Mouse (Mus musculus): ENCODE data around the gene Trio. TPM values are rescaled to one million over a fixed set of nuclear protein-coding genes. Genes with fewer than 3 reads are reported as not detected.

The Trio gene
- total RNA-seq, 2 experiments from 2014 or later, result 206 to 216 TPM

- DNase-seq (ENCODE audit: low spot score in 2 of 2), result no peak
Observed at GRCm38 (mm10) chr15:28041158-28041865, 15.7 kb upstream of the Trio start.

- no peak for DNase-seq (ENCODE audit: low spot score in 2 of 2)
Observed at GRCm38 (mm10) chr15:28037651-28038050, 12.0 kb upstream of the Trio start.

- DNase-seq (ENCODE audit: low spot score in 2 of 2), result no peak
Observed at GRCm38 (mm10) chr15:28035601-28036000, 10.0 kb upstream of the Trio start.

- DNase-seq (ENCODE audit: low spot score in 2 of 2), result no peak
Observed at GRCm38 (mm10) chr15:28034636-28035035, 9.0 kb upstream of the Trio start.

GRCm38 (mm10) chr15:28029371-28029770 is 3.7 kb upstream of the Trio start:
- no peak for DNase-seq (ENCODE audit: low spot score in 2 of 2)

GRCm38 (mm10) chr15:28028542-28028941 is 2.9 kb upstream of the Trio start:
- no peak for DNase-seq (ENCODE audit: low spot score in 2 of 2)

- no peak for DNase-seq (ENCODE audit: low spot score in 2 of 2)
Observed at GRCm38 (mm10) chr15:28026167-28026481, 476 bp upstream of the Trio start.

GRCm38 (mm10) chr15:28024965-28025338 is 696 bp downstream of the Trio start:
- peak; percentile 64 to 71 for DNase-seq (ENCODE audit: low spot score in 2 of 2)

GRCm38 (mm10) chr15:28024031-28024964 is 1.4 kb downstream of the Trio start:
- DNase-seq (ENCODE audit: low spot score in 2 of 2), result peak; percentile 69 to 81

- no peak for DNase-seq (ENCODE audit: low spot score in 2 of 2)
Observed at GRCm38 (mm10) chr15:28021591-28022209, 3.9 kb downstream of the Trio start.

- no peak for DNase-seq (ENCODE audit: low spot score in 2 of 2)
Observed at GRCm38 (mm10) chr15:28019393-28020070, 6.1 kb downstream of the Trio start.

- no peak for DNase-seq (ENCODE audit: low spot score in 2 of 2)
Observed at GRCm38 (mm10) chr15:28007516-28007915, 18.1 kb downstream of the Trio start.

- DNase-seq (ENCODE audit: low spot score in 2 of 2), result no peak
Observed at GRCm38 (mm10) chr15:28004192-28004767, 21.4 kb downstream of the Trio start.

GRCm38 (mm10) chr15:28002515-28002914 is 23.1 kb downstream of the Trio start:
- no peak for DNase-seq (ENCODE audit: low spot score in 2 of 2)

GRCm38 (mm10) chr15:28001299-28001698 is 24.3 kb downstream of the Trio start:
- no peak for DNase-seq (ENCODE audit: low spot score in 2 of 2)

- no peak for DNase-seq (ENCODE audit: low spot score in 2 of 2)
Observed at GRCm38 (mm10) chr15:27998621-27999359, 26.9 kb downstream of the Trio start.

- no peak for DNase-seq (ENCODE audit: low spot score in 2 of 2)
Observed at GRCm38 (mm10) chr15:27997917-27998316, 27.7 kb downstream of the Trio start.

- DNase-seq (ENCODE audit: low spot score in 2 of 2), result peak; percentile 62 to 73
Observed at GRCm38 (mm10) chr15:27997391-27997841, 28.2 kb downstream of the Trio start.

GRCm38 (mm10) chr15:27996750-27997149 is 28.9 kb downstream of the Trio start:
- DNase-seq (ENCODE audit: low spot score in 2 of 2), result no peak

- no peak for DNase-seq (ENCODE audit: low spot score in 2 of 2)
Observed at GRCm38 (mm10) chr15:27995421-27995820, 30.2 kb downstream of the Trio start.
